Mouse (Mus musculus) lung, postnatal 0 days (tissue): ENCODE measurements around the gene Tbc1d5. TPM values are rescaled to one million over a fixed set of nuclear protein-coding genes. Genes with fewer than 3 reads are reported as not detected.

Experiments
- ATAC-seq: fragments of 200-750 bp; cut with Nextera tagmentation; 2 replicates; pipeline ENCODE4 v1.8.0; 2017; ENCODE audit warnings: moderate library complexity
- DNase-seq: peaks from one replicate; pipeline ENCODE4 v3.0.0-alpha.2; 2016; ENCODE audit warnings: low spot score
- H3K27ac ChIP-seq: fragments of 300-500 bp; sonication (generic); 2 replicates; pipeline ENCODE4 v1.5.1; 2014; ENCODE audit warnings: antibody characterized with exemption, mild to moderate bottlenecking, low read length, mixed read lengths
- H3K27me3 ChIP-seq: fragments of 300-500 bp; sonication (generic); replicated peaks from 2 replicates; pipeline ENCODE4 v1.6.1; 2014; ENCODE audit warnings: low read length, mixed read lengths; ENCODE audit not compliant: insufficient read depth
- H3K36me3 ChIP-seq: fragments of 300-500 bp; sonication (generic); 2 replicates; pipeline ENCODE4 v1.6.1; 2014; ENCODE audit warnings: low read length, mixed read lengths; ENCODE audit not compliant: insufficient read depth
- H3K4me1 ChIP-seq: fragments of 300-500 bp; sonication (generic); 2 replicates; pipeline ENCODE4 v1.6.1; 2014; ENCODE audit warnings: antibody characterized with exemption, low read depth, low read length, mixed read lengths; ENCODE audit not compliant: insufficient read depth
- H3K4me2 ChIP-seq: fragments of 300-500 bp; sonication (generic); replicated peaks from 2 replicates; pipeline ENCODE4 v1.6.1; 2014; ENCODE audit warnings: low read depth, mild to moderate bottlenecking, low read length, moderate library complexity, mixed read lengths
- H3K4me3 ChIP-seq: fragments of 300-500 bp; sonication (generic); 2 replicates; pipeline ENCODE4 v1.5.1; 2014; ENCODE audit warnings: low read depth, low read length
- H3K9ac ChIP-seq: fragments of 300-500 bp; sonication (generic); replicated peaks from 2 replicates; pipeline ENCODE4 v1.6.1; 2014; ENCODE audit warnings: low read depth, mild to moderate bottlenecking
- H3K9me3 ChIP-seq: fragments of 300-500 bp; sonication (generic); 2 replicates; pipeline ENCODE4 v1.6.1; 2016; ENCODE audit warnings: low read length, mixed read lengths
- CTCF ChIP-seq: IDR thresholded peaks from 2 replicates; pipeline ENCODE4 v1.5.1; 2016; ENCODE audit warnings: antibody characterized with exemption, mild to moderate bottlenecking
- EP300 ChIP-seq: IDR thresholded peaks from 2 replicates; pipeline ENCODE4 v1.6.1; 2016; ENCODE audit warnings: antibody characterized with exemption, mild to moderate bottlenecking, control low read depth
- whole genome bisulfite sequencing: fragments of 180-500 bp; shearing (Covaris S2); extraction: QIAGEN DNeasy Blood & Tissue Kit; methylation state at CpG from one replicate; pipeline ENCODE4 v1.1.7; 2014; 5-methylcytosine and 5-hydroxymethylcytosine counted together
- polyA plus RNA-seq: library from polyadenylated mRNA; unstranded; fragments of >200 nt; fragmentation: Nextera tagmentation; extraction: Ambion mirVana; gene quantifications from 2 replicates; pipeline ENCODE4 v1.2.1, GENCODE M21; 2015

The Tbc1d5 gene
- polyA plus RNA-seq, 1 experiment from 2014 or later = 3.9 TPM

DNA sequence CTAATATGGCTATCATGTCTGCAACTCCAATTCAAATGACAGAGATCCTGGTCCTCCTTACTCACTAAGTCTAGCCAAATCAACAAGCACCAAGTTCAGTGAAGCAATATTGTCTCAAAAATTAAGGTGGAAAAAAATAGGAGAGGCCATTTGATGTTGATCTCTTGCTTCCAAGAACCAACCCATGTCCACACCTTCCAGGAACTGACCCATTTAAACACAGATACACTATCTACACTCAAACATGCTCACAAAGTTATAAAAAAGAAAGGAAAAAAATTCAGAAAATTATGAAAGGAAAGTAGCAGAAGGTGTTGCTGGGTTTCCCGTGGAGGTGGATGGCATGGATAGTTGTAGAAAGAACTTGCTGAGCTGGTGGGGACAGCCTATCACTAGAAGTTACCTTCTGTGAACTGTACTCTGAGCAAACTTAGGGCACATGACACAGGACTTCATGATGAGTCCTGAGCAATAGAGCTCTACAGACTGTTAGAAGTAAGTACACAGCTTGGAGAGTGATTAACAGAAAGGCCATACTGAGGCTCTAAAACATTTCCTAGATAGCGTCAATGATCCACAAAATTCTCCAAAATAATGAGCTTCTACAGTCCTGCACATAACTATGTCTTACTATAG, 188.3 kb downstream of the Tbc1d5 start:
- H3K36me3 ChIP-seq = no peaks in the 10 kb centered on the region
- H3K4me3 ChIP-seq = no peak overlapping the region
- H3K4me2 ChIP-seq = no peak overlapping the region
- DNase-seq (no peak), ATAC-seq (no peak)
- H3K9ac ChIP-seq = no peak overlapping the region
- no peak overlapping the region for H3K27ac ChIP-seq
- TF ChIP-seq CTCF (no peak), EP300 (no peak)
- WGBS = 98% methylated on average over 2 of the region's 2 CpGs
- no peaks in the 10 kb centered on the region for H3K4me1 ChIP-seq
- H3K9me3 ChIP-seq = no peaks in the 10 kb centered on the region
- H3K27me3 ChIP-seq = no peaks in the 10 kb centered on the region

DNA sequence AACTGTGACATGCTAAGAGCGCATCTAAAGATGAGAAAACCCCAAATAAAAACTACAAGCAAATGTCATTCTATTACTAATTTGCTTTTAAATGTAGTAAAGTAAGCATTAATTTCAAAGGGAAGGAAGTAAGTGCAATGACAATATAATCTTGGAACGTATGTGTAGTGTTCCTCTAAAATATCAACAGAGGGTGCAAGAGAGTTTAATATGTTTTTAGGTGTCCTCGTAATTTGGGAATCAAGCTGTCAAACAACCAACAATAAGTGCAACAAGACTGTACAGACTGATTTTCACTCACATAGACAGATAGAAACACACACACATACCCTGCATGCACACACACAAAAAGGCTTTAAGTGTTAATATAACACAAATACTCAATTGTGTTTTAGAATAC, 191.2 kb downstream of the Tbc1d5 start:
- H3K4me1 ChIP-seq = no peaks in the 10 kb centered on the region
- peak; percentile 58 for DNase-seq

DNA sequence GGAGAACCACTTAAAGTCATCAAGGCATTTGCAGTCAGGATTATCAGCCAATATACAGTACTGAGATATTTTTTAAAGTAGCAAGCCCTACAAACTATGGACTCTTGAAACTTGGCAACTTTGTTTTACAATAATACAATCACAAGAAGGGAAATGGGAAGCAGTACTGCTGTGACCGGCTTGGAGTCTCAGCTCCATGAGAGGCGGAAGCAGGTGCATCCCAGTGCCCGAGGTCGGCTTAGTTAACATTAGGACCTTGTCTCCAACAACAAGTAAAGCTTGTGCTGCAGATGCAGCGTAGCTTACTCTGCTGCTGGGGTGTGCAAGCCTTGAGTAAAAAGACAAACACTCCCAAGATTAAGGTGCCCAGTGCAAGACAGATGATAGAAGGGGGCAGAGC, 197.2 kb downstream of the Tbc1d5 start:
- 60% methylated on average over 5 of the region's 5 CpGs for WGBS
- ATAC-seq (no peak), DNase-seq (no peak)
- Histone ChIP-seq H3K27ac (no peak overlapping the region), H3K4me2 (no peak overlapping the region), H3K9me3 (no peaks in the 10 kb centered on the region), H3K36me3 (no peaks in the 10 kb centered on the region), H3K27me3 (no peaks in the 10 kb centered on the region), H3K4me1 (no peaks in the 10 kb centered on the region), H3K9ac (no peak overlapping the region), H3K4me3 (no peak overlapping the region)
- no peak for TF ChIP-seq EP300
- no peak for TF ChIP-seq CTCF

More for the DNA sequence above, 191.2 kb downstream of the Tbc1d5 start:
- whole genome bisulfite sequencing = 54% methylated on average over 3 of the region's 3 CpGs
- H3K9me3 ChIP-seq = no peaks in the 10 kb centered on the region
- H3K27me3 ChIP-seq = no peaks in the 10 kb centered on the region
- H3K27ac ChIP-seq = no peak overlapping the region
- peak; percentile 51 for TF ChIP-seq CTCF
- TF ChIP-seq EP300 = no peak
- H3K36me3 ChIP-seq = no peaks in the 10 kb centered on the region
- no peak for ATAC-seq
- no peak overlapping the region for H3K9ac ChIP-seq
- H3K4me2 ChIP-seq = no peak overlapping the region
- no peak overlapping the region for H3K4me3 ChIP-seq

- Histone ChIP-seq H3K4me1 (no peaks in the 10 kb centered on the region), H3K36me3 (no peaks in the 10 kb centered on the region), H3K9ac (no peak overlapping the region), H3K4me2 (no peak overlapping the region), H3K27ac (no peak overlapping the region), H3K27me3 (no peaks in the 10 kb centered on the region), H3K9me3 (no peaks in the 10 kb centered on the region), H3K4me3 (no peak overlapping the region)
- DNase-seq (peak; percentile 29), ATAC-seq (no peak)
- TF ChIP-seq EP300 (no peak), CTCF (peak; percentile 56)
- WGBS = 20% methylated on average over 1 of the region's 1 CpGs
Measured at GRCm38 (mm10) chr17:50972142-50972541, 207.0 kb downstream of the Tbc1d5 start.

DNA sequence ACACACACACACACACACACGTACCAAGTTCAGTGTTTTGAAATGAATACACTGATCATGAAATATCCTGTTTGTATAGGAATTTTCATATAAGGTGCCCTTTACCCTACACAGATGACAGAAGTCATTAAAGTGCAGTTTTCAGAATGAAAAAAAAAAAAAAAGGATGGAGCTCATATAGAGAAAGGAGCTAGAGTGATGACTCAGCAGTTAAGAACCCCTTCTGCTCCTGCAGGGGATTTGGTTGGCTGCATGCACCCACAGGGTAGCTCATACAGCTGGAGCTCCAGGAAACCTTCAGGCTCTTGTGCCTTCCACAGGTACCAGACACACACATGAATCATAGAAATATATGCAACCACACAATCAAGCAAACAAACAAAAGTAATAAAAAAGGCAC, 213.0 kb downstream of the Tbc1d5 start:
- DNase-seq (no peak), ATAC-seq (no peak)
- Histone ChIP-seq H3K9me3 (no peaks in the 10 kb centered on the region), H3K4me2 (no peak overlapping the region), H3K36me3 (no peaks in the 10 kb centered on the region), H3K9ac (no peak overlapping the region), H3K27ac (no peak overlapping the region), H3K4me3 (no peak overlapping the region), H3K27me3 (no peaks in the 10 kb centered on the region), H3K4me1 (no peaks in the 10 kb centered on the region)
- 91% methylated on average over 1 of the region's 1 CpGs for WGBS
- TF ChIP-seq CTCF (no peak), EP300 (no peak)

DNA sequence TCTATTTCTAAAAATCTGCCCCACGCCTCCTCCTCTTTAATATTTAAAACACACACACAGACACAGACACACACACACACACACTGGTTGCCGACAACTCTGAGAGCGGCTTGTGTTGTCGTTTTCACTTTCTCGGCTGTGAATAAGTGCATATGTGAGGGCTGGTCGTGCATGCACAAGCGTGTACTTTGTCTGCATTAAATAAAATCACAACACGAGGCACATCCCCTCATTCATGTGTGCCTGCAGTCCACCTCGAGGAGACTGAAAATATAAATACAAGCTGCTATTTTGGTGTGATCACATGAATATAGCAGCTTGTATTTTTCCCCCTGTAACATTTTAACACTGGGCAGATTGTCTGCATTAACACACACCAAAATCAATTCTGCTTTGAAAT, 224.8 kb downstream of the Tbc1d5 start:
- Histone ChIP-seq H3K9me3 (no peaks in the 10 kb centered on the region), H3K27me3 (no peaks in the 10 kb centered on the region), H3K4me1 (no peaks in the 10 kb centered on the region), H3K9ac (no peak overlapping the region), H3K36me3 (no peaks in the 10 kb centered on the region), H3K27ac (no peak overlapping the region), H3K4me2 (no peak overlapping the region), H3K4me3 (no peak overlapping the region)
- no peak for DNase-seq
- ATAC-seq = no peak
- no peak for TF ChIP-seq CTCF
- no peak for TF ChIP-seq EP300
- 86% methylated on average over 9 of the region's 9 CpGs for WGBS

DNA sequence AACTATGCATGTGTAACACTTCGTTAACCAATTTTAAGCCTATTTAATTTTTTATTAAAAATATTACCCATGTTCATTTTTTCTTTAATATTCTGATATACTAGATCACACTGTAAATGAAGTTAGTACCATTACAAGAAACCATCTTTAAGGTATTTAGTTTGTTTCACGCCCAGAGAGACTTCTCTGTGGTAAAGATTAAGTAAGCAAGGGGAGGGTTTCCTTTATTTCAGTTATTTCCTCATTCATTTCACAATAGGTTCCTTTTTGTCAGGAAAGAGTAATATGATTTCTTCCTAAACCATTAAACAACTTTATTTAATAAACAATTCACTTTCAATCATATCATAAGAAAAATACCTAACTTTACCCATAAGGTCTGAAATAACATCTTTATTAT, 256.8 kb downstream of the Tbc1d5 start:
- H3K36me3 ChIP-seq = no peaks in the 10 kb centered on the region
- H3K27me3 ChIP-seq = no peaks in the 10 kb centered on the region
- no peak overlapping the region for H3K27ac ChIP-seq
- no peak overlapping the region for H3K9ac ChIP-seq
- no peaks in the 10 kb centered on the region for H3K4me1 ChIP-seq
- no peaks in the 10 kb centered on the region for H3K9me3 ChIP-seq
- H3K4me3 ChIP-seq = no peak overlapping the region
- TF ChIP-seq CTCF (no peak), EP300 (no peak)
- no peak for ATAC-seq
- H3K4me2 ChIP-seq = no peak overlapping the region
- DNase-seq = no peak
- 90% methylated on average over 2 of the region's 2 CpGs for WGBS
